Mouse (Mus musculus): ENCODE results near the gene Mum1l1. TPM values are rescaled to one million over a fixed set of nuclear protein-coding genes. Genes with fewer than 3 reads are reported as not detected.
A peak's percentile ranks its signal among the peaks of the same experiment; 100 is the strongest.

Mum1l1 gene
- polyA plus RNA-seq, 1 experiment from 2014 or later = 10.2 TPM

DNA sequence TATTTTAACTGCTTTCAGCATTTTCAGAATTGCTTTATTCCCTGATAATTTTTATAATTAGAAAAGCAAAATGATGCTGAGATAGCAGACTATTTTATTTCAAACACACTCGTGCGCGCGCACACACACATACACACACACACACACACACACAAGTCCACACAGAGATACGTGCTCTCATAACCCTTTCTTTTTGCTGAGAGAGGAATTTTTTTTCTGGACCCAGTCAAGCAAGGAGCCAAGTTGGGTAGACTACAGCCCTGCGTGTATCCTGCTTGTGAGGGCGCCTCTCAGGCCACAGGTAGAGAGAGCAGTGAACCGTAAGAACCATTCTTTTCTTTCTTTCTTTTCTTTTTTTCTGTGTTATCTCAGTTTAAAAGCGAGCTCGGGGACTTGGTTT lies 7.9 kb downstream of the Mum1l1 start:
- DNase-seq (peak; percentile 6), ATAC-seq (ENCODE audit: low FRiP score, low TSS enrichment) (no peak)
- Histone ChIP-seq H3K27me3 (ENCODE audit: control insufficient read depth, insufficient read depth, low read length) (no peaks in the 10 kb centered on the region), H3K36me3 (ENCODE audit: control insufficient read depth, insufficient read depth, low read length) (no peaks in the 10 kb centered on the region), H3K4me3 (replicated peaks; ENCODE audit: low read depth, low read length) (peak overlapping the region; percentile 37), H3K27ac (replicated peaks; ENCODE audit: low read depth, low read length) (no peak overlapping the region), H3K9ac (replicated peaks; ENCODE audit: low read length) (no peak overlapping the region; the same call in 1 of the 2 replicates), H3K4me2 (ENCODE audit: low read length) (peak overlapping the region; percentile 54), H3K9me3 (ENCODE audit: control insufficient read depth, low read length) (no peaks in the 10 kb centered on the region), H3K4me1 (ENCODE audit: control insufficient read depth, insufficient read depth, low read length) (0 out of 2 replicates have a peak, but pooled peaks cover 3% of the 10 kb centered on the region)
- 43% methylated on average over 10 of the region's 10 CpGs for WGBS

DNA sequence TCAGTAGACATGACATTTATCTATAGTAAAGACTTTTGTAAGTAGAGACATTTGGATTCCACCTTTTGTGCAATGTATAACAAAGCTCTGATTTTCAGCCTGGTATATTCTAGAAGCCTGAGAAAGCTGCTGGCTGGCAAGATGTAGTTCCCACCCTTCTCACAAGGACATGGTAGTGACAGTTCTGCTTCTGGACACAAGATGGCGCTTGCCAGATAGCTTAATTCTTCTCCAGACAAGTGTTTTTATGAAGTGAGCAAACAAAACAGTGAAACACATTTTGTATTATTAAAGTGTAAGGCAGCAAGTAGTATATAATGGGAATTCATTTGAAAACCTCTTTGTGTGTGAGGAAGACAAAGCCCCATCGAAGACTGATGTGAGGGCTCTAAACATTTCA lies 9.2 kb downstream of the Mum1l1 start:
- Histone ChIP-seq H3K36me3 (ENCODE audit: control insufficient read depth, insufficient read depth, low read length) (no peaks in the 10 kb centered on the region), H3K27me3 (ENCODE audit: control insufficient read depth, insufficient read depth, low read length) (no peaks in the 10 kb centered on the region), H3K9ac (replicated peaks; ENCODE audit: low read length) (no peak overlapping the region), H3K27ac (replicated peaks; ENCODE audit: low read depth, low read length) (no peak overlapping the region), H3K4me3 (replicated peaks; ENCODE audit: low read depth, low read length) (no peak overlapping the region), H3K9me3 (ENCODE audit: control insufficient read depth, low read length) (no peaks in the 10 kb centered on the region), H3K4me1 (ENCODE audit: control insufficient read depth, insufficient read depth, low read length) (0 out of 2 replicates have a peak, but pooled peaks cover 3% of the 10 kb centered on the region), H3K4me2 (ENCODE audit: low read length) (no peak overlapping the region)
- WGBS = 35% methylated on average over 2 of the region's 2 CpGs
- peak; percentile 82 for DNase-seq
- no peak for ATAC-seq (ENCODE audit: low FRiP score, low TSS enrichment)

DNA sequence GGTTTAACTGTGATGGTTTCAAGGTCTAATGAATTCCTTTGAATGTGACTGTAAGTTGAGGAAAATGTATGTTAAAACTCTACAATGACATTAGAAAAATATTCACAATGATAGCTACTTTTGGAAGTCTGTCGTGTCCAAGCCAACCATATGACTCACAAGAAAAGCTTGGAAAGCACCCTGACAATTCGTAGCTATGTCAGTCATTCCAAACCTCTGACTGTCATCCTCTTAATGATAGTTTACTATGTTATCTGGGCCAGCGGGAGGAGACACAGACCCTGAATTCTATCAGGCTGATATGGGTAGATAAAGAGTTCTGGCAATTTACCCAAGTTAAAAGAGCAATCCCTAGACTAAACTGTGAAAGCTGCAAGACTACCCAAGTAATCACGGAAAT lies 11.0 kb downstream of the Mum1l1 start:
- H3K27me3 ChIP-seq (ENCODE audit: control insufficient read depth, insufficient read depth, low read length) = no peaks in the 10 kb centered on the region
- 82% methylated on average over 4 of the region's 4 CpGs for WGBS
- no peak overlapping the region for H3K27ac ChIP-seq (replicated peaks; ENCODE audit: low read depth, low read length)
- H3K4me1 ChIP-seq (ENCODE audit: control insufficient read depth, insufficient read depth, low read length) = 0 out of 2 replicates have a peak, but pooled peaks cover 3% of the 10 kb centered on the region
- no peak overlapping the region for H3K4me2 ChIP-seq (ENCODE audit: low read length)
- H3K36me3 ChIP-seq (ENCODE audit: control insufficient read depth, insufficient read depth, low read length) = no peaks in the 10 kb centered on the region
- no peak overlapping the region for H3K4me3 ChIP-seq (replicated peaks; ENCODE audit: low read depth, low read length)
- H3K9me3 ChIP-seq (ENCODE audit: control insufficient read depth, low read length) = no peaks in the 10 kb centered on the region
- no peak for DNase-seq
- no peak for ATAC-seq (ENCODE audit: low FRiP score, low TSS enrichment)
- H3K9ac ChIP-seq (replicated peaks; ENCODE audit: low read length) = no peak overlapping the region

DNA sequence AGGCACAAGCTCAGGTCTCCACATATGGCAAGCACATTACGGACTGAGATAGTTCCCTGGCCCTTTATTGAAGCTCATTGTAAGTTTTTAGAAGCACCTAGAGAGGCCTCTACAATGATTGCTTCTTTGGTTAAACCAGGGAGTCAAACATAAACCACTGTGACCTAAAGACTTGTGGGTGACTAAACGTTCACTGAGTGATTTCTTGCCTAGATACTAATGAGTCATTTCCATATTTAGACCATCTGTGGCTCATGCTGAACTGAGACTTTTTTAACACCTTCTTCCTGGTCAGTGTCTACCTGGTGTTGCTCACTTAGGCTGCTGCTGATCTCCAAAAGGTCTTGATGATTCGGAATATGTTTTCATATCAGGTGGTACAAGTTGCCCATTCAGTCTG lies 12.1 kb downstream of the Mum1l1 start:
- H3K36me3 ChIP-seq (ENCODE audit: control insufficient read depth, insufficient read depth, low read length) = no peaks in the 10 kb centered on the region
- no peak for ATAC-seq (ENCODE audit: low FRiP score, low TSS enrichment)
- H3K9ac ChIP-seq (replicated peaks; ENCODE audit: low read length) = no peak overlapping the region
- no peak overlapping the region for H3K4me3 ChIP-seq (replicated peaks; ENCODE audit: low read depth, low read length)
- DNase-seq = no peak
- 87% methylated on average over 3 of the region's 3 CpGs for WGBS
- no peaks in the 10 kb centered on the region for H3K27me3 ChIP-seq (ENCODE audit: control insufficient read depth, insufficient read depth, low read length)
- H3K4me1 ChIP-seq (ENCODE audit: control insufficient read depth, insufficient read depth, low read length) = 0 out of 2 replicates have a peak, but pooled peaks cover 3% of the 10 kb centered on the region
- H3K9me3 ChIP-seq (ENCODE audit: control insufficient read depth, low read length) = no peaks in the 10 kb centered on the region
- no peak overlapping the region for H3K27ac ChIP-seq (replicated peaks; ENCODE audit: low read depth, low read length)
- no peak overlapping the region for H3K4me2 ChIP-seq (ENCODE audit: low read length)

DNA sequence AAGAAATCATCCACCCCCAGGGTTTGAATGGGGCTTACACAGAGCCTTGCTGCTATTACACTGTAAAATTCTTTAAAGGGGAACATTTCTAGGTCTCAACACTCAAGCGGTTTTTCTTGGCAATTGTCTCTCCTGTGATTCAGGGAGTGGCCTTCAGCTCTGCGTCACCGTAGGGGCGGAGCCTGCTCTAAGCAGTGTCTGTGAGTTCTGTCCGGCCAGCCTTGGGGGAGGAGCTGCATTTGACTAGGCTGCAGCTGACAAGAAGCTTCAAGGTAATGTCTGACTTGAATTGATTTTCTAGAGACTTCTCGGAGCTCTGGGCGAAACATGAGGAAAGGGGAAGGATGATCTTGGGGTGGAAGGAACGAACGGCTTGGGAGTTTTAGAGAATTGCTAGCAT lies 21.3 kb downstream of the Mum1l1 start:
- WGBS = 33% methylated on average over 9 of the region's 9 CpGs
- ATAC-seq (ENCODE audit: low FRiP score, low TSS enrichment) = 0 out of 2 replicates have a peak, but pooled peaks have one; percentile 63
- H3K4me3 ChIP-seq (replicated peaks; ENCODE audit: low read depth, low read length) = 0 out of 2 replicates have a peak overlapping the region, but pooled peaks have one; percentile 3
- DNase-seq = peak; percentile 72
- H3K27me3 ChIP-seq (ENCODE audit: control insufficient read depth, insufficient read depth, low read length) = no peaks in the 10 kb centered on the region
- H3K4me1 ChIP-seq (ENCODE audit: control insufficient read depth, insufficient read depth, low read length) = no peaks in the 10 kb centered on the region
- H3K36me3 ChIP-seq (ENCODE audit: control insufficient read depth, insufficient read depth, low read length) = no peaks in the 10 kb centered on the region
- peak overlapping the region; percentile 42 for H3K4me2 ChIP-seq (ENCODE audit: low read length)
- H3K27ac ChIP-seq (replicated peaks; ENCODE audit: low read depth, low read length) = no peak overlapping the region
- H3K9ac ChIP-seq (replicated peaks; ENCODE audit: low read length) = peak overlapping the region; percentile 31; the same call in 1 of the 2 replicates
- H3K9me3 ChIP-seq (ENCODE audit: control insufficient read depth, low read length) = no peaks in the 10 kb centered on the region

GRCm38 (mm10) chrX:139247294-139247693 lies 37.5 kb downstream of the Mum1l1 start:
- H3K27ac ChIP-seq (replicated peaks; ENCODE audit: low read depth, low read length) = no peak overlapping the region
- no peaks in the 10 kb centered on the region for H3K9me3 ChIP-seq (ENCODE audit: control insufficient read depth, low read length)
- ATAC-seq (ENCODE audit: low FRiP score, low TSS enrichment) (no peak), DNase-seq (no peak)
- H3K4me3 ChIP-seq (replicated peaks; ENCODE audit: low read depth, low read length) = no peak overlapping the region
- H3K9ac ChIP-seq (replicated peaks; ENCODE audit: low read length) = no peak overlapping the region
- no peaks in the 10 kb centered on the region for H3K27me3 ChIP-seq (ENCODE audit: control insufficient read depth, insufficient read depth, low read length)
- no peak overlapping the region for H3K4me2 ChIP-seq (ENCODE audit: low read length)
- 60% methylated on average over 3 of the region's 3 CpGs for WGBS
- H3K4me1 ChIP-seq (ENCODE audit: control insufficient read depth, insufficient read depth, low read length) = no peaks in the 10 kb centered on the region
- H3K36me3 ChIP-seq (ENCODE audit: control insufficient read depth, insufficient read depth, low read length) = no peaks in the 10 kb centered on the region

- DNase-seq (no peak), ATAC-seq (ENCODE audit: low FRiP score, low TSS enrichment) (no peak)
- H3K27me3 ChIP-seq (ENCODE audit: control insufficient read depth, insufficient read depth, low read length) = no peaks in the 10 kb centered on the region
- H3K4me1 ChIP-seq (ENCODE audit: control insufficient read depth, insufficient read depth, low read length) = no peaks in the 10 kb centered on the region
- no peak overlapping the region for H3K4me3 ChIP-seq (replicated peaks; ENCODE audit: low read depth, low read length)
- no peak overlapping the region for H3K27ac ChIP-seq (replicated peaks; ENCODE audit: low read depth, low read length)
- H3K36me3 ChIP-seq (ENCODE audit: control insufficient read depth, insufficient read depth, low read length) = no peaks in the 10 kb centered on the region
- H3K9me3 ChIP-seq (ENCODE audit: control insufficient read depth, low read length) = no peaks in the 10 kb centered on the region
- WGBS = 87% methylated on average over 10 of the region's 10 CpGs
- no peak overlapping the region for H3K9ac ChIP-seq (replicated peaks; ENCODE audit: low read length)
- no peak overlapping the region for H3K4me2 ChIP-seq (ENCODE audit: low read length)
Observed at GRCm38 (mm10) chrX:139257072-139257471, 47.2 kb downstream of the Mum1l1 start.

DNA sequence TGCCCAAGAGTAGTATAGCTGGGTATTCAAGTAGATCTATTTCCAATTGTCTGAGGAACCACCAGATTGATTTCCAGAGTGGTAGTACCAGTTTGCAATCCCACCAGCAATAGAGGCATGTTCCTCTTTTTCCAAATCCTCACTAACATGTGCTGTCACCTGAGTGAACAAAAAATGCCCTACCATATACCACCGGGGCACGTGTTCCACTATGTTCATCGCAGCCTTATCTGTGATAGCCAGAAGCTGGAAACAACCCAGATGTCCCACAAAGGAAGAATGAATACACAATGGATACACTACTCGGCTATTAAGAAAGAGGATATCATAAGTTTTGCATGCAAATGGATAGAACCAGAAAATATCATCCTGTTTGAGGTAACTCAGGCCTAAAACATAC lies 72.1 kb downstream of the Mum1l1 start:
- no peaks in the 10 kb centered on the region for H3K27me3 ChIP-seq (ENCODE audit: control insufficient read depth, insufficient read depth, low read length)
- H3K36me3 ChIP-seq (ENCODE audit: control insufficient read depth, insufficient read depth, low read length) = no peaks in the 10 kb centered on the region
- DNase-seq (no peak), ATAC-seq (ENCODE audit: low FRiP score, low TSS enrichment) (no peak)
- H3K4me2 ChIP-seq (ENCODE audit: low read length) = no peak overlapping the region
- H3K4me3 ChIP-seq (replicated peaks; ENCODE audit: low read depth, low read length) = no peak overlapping the region
- H3K9me3 ChIP-seq (ENCODE audit: control insufficient read depth, low read length) = no peaks in the 10 kb centered on the region
- WGBS = 91% methylated on average over 4 of the region's 4 CpGs
- H3K27ac ChIP-seq (replicated peaks; ENCODE audit: low read depth, low read length) = no peak overlapping the region
- no peaks in the 10 kb centered on the region for H3K4me1 ChIP-seq (ENCODE audit: control insufficient read depth, insufficient read depth, low read length)
- no peak overlapping the region for H3K9ac ChIP-seq (replicated peaks; ENCODE audit: low read length)
